Mouse (Mus musculus) erythroblast, embryonic 14.5 days (primary cell): ENCODE measurements around the gene Rara.

Source experiments
- GATA1 ChIP-seq: IDR thresholded peaks from 2 replicates; pipeline ENCODE4 v1.6.1; 2012; ENCODE audit warnings: low read length, inconsistent platforms, mixed read lengths
- TAL1 ChIP-seq: IDR thresholded peaks from 3 replicates; pipeline ENCODE4 v1.6.1; 2012; ENCODE audit warnings: low read length, inconsistent platforms, mixed read lengths

DNA sequence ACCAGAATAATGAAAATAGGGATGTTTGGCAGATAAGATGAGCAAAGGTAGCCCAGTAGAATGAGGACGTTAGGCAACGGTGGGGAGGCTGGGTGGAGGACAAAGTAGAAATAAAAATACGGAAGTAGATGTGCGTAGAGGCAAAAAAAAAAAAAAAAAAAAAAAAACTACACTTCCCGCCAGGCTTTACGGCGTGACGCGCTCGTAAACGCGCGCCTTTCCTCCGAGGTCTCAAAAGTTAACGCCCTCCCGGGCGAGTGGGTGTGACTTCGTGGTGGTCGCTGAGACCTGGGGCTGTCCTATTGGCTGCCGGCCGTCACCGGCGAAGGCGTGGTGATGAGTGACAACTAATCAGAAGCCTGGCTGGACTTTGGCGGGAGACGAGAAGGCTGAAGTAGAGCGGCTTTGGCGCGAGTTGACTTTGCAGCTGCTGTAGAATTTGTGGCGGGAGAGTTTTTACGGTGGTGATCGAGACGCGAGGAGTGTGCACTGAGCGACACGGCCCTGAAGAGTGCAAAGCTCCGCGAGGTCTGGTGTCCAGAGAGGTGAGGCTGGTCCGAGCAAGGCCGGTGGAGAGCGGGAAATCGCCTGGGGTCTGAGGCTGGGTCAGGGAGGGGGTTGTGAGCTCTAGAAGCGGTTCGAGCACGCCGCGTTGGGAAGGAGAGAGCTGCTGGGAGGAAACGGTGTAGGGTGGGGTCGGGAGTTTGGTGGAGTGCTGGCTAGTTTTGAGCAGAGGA, 20.0 kb upstream of the Rara start, which contains the start of gene Cdc6:
- TF ChIP-seq GATA1 (no peak), TAL1 (no peak)
